Mouse (Mus musculus): ENCODE measurements around the gene Ccdc62. TPM values are rescaled to one million over a fixed set of nuclear protein-coding genes. Genes with fewer than 3 reads are reported as not detected.

The Ccdc62 gene
- total and polyA plus RNA-seq, 2 experiments from 2014 or later, result 3.7 TPM

GRCm38 (mm10) chr5:123957213-123957612 is 26.7 kb downstream of the Ccdc62 start:
- H3K4me2 ChIP-seq (ENCODE audit: low read depth), result no peak overlapping the region
- H3K4me3 ChIP-seq (ENCODE audit: low read depth, low read length), result no peak overlapping the region
- ATAC-seq, result no peak
- no peaks in the 10 kb centered on the region for H3K9me3 ChIP-seq (ENCODE audit: low read length)
- no peaks in the 10 kb centered on the region for H3K4me1 ChIP-seq (ENCODE audit: insufficient read depth)
- no peak for TF ChIP-seq CTCF (IDR thresholded peaks at IDR 0.05; ENCODE audit: low read depth)
- H3K27me3 ChIP-seq (ENCODE audit: insufficient read depth, low read length), result no peaks in the 10 kb centered on the region
- DNase-seq, result no peak
- H3K27ac ChIP-seq (ENCODE audit: low read depth, low read length), result no peak overlapping the region
- H3K36me3 ChIP-seq (ENCODE audit: insufficient read depth), result no peaks in the 10 kb centered on the region
- 78% methylated on average over 8 of the region's 8 CpGs for WGBS
- H3K9ac ChIP-seq, result no peak overlapping the region

DNA sequence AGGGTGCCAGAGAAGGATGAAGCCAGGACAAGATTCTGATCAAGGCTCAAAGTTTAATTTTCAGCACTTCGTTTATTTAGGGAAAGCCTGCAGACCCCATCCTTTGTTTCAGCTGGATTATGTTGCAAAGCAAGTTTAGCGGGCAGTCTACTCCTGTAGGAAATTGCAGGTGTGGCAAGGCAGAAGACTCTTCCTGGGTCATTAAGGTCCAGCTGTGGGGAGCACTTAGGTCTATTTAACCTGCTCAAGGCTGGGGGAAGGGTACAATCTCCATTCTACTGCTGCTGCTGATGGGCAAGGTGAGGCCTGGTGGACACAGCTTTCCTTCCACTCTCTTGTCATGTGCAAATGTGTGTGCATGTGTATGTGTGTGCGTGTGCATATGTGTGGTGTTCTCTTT is 28.5 kb downstream of the Ccdc62 start:
- Histone ChIP-seq H3K4me2 (ENCODE audit: low read depth) (no peak overlapping the region), H3K4me3 (ENCODE audit: low read depth, low read length) (no peak overlapping the region), H3K9ac (no peak overlapping the region), H3K27me3 (ENCODE audit: insufficient read depth, low read length) (no peaks in the 10 kb centered on the region), H3K9me3 (ENCODE audit: low read length) (no peaks in the 10 kb centered on the region), H3K4me1 (ENCODE audit: insufficient read depth) (no peaks in the 10 kb centered on the region), H3K36me3 (ENCODE audit: insufficient read depth) (no peaks in the 10 kb centered on the region), H3K27ac (ENCODE audit: low read depth, low read length) (no peak overlapping the region)
- DNase-seq (no peak), ATAC-seq (no peak)
- no peak for TF ChIP-seq CTCF (IDR thresholded peaks at IDR 0.05; ENCODE audit: low read depth)
- WGBS, result 72% methylated on average over 3 of the region's 3 CpGs

DNA sequence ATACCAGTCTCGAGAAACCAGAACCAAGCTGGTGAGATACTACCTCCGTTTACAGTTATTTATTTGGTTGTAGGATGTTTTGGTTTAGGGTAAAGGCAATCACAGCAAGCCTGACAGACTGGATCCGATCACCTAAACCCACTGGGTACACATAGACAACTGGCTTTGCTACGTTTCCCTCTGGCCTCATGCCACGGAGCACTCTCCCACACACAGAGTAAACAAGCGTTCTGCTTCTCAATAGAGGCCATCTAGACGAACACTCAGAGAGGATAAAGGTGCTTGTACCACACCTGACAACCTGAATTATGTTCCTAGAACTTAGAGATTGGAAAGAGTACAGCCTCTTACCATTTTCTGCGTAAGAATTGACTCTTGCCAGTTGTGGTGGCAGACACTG is 29.6 kb downstream of the Ccdc62 start:
- no peak for TF ChIP-seq CTCF (IDR thresholded peaks at IDR 0.05; ENCODE audit: low read depth)
- Histone ChIP-seq H3K4me1 (ENCODE audit: insufficient read depth) (no peaks in the 10 kb centered on the region), H3K4me2 (ENCODE audit: low read depth) (no peak overlapping the region), H3K9me3 (ENCODE audit: low read length) (no peaks in the 10 kb centered on the region), H3K4me3 (ENCODE audit: low read depth, low read length) (no peak overlapping the region), H3K36me3 (ENCODE audit: insufficient read depth) (no peaks in the 10 kb centered on the region), H3K9ac (no peak overlapping the region), H3K27me3 (ENCODE audit: insufficient read depth, low read length) (no peaks in the 10 kb centered on the region), H3K27ac (ENCODE audit: low read depth, low read length) (no peak overlapping the region)
- DNase-seq (no peak), ATAC-seq (no peak)
- 74% methylated on average over 8 of the region's 8 CpGs for WGBS

GRCm38 (mm10) chr5:123961046-123961445 is 30.6 kb downstream of the Ccdc62 start:
- DNase-seq, result no peak
- 80% methylated on average over 12 of the region's 12 CpGs for WGBS
- H3K4me1 ChIP-seq (ENCODE audit: insufficient read depth), result no peaks in the 10 kb centered on the region
- no peak overlapping the region for H3K9ac ChIP-seq
- no peak overlapping the region for H3K4me3 ChIP-seq (ENCODE audit: low read depth, low read length)
- ATAC-seq, result no peak
- no peaks in the 10 kb centered on the region for H3K9me3 ChIP-seq (ENCODE audit: low read length)
- H3K36me3 ChIP-seq (ENCODE audit: insufficient read depth), result no peaks in the 10 kb centered on the region
- no peaks in the 10 kb centered on the region for H3K27me3 ChIP-seq (ENCODE audit: insufficient read depth, low read length)
- no peak overlapping the region for H3K27ac ChIP-seq (ENCODE audit: low read depth, low read length)
- no peak for TF ChIP-seq CTCF (IDR thresholded peaks at IDR 0.05; ENCODE audit: low read depth)
- no peak overlapping the region for H3K4me2 ChIP-seq (ENCODE audit: low read depth)

DNA sequence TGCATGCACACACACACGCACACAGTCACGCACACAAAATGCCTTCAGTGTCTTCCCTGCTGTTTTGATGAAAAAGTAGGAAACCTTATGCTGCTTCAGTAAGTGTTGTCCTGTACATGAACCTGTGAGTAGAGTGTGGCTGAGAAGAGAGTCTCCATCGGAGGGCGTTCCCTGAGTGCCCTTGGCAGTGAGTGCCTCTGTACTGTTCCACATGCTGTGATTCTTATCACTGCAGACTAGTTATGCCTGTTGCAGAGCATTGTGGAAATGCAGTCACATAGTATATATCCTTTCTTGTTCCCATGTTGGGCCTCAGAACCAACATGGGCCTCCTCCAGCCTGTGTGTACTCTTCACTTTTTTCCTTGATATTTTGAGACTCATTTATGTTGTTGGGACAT is 33.7 kb downstream of the Ccdc62 start:
- H3K4me1 ChIP-seq (ENCODE audit: insufficient read depth), result no peaks in the 10 kb centered on the region
- no peak overlapping the region for H3K27ac ChIP-seq (ENCODE audit: low read depth, low read length)
- ATAC-seq (no peak), DNase-seq (no peak)
- H3K9ac ChIP-seq, result no peak overlapping the region
- TF ChIP-seq CTCF (IDR thresholded peaks at IDR 0.05; ENCODE audit: low read depth), result no peak
- no peak overlapping the region for H3K4me3 ChIP-seq (ENCODE audit: low read depth, low read length)
- whole genome bisulfite sequencing, result over 99% methylated on average over 4 of the region's 4 CpGs
- no peak overlapping the region for H3K4me2 ChIP-seq (ENCODE audit: low read depth)
- H3K27me3 ChIP-seq (ENCODE audit: insufficient read depth, low read length), result no peaks in the 10 kb centered on the region
- no peaks in the 10 kb centered on the region for H3K36me3 ChIP-seq (ENCODE audit: insufficient read depth)
- no peaks in the 10 kb centered on the region for H3K9me3 ChIP-seq (ENCODE audit: low read length)

DNA sequence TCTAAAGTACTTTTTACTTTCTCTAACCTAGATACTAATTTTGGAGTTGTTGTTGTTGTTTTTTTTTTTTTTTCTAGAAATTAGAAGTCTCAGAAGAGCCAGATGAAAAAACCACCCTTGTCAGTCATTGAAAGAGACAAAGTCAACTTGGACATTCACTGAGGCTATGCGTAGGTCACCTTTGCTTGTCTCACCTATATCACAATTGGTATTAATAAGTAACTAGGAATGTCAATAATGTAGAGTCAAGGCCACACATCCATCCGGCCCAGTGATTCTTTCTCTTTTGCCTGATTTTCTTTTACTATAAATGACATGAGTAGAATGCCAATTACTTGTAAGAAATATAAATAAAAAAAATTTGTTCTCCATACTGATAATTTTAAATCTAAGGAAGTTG is 36.3 kb downstream of the Ccdc62 start:
- H3K9me3 ChIP-seq (ENCODE audit: low read length), result no peaks in the 10 kb centered on the region
- H3K9ac ChIP-seq, result no peak overlapping the region
- H3K27ac ChIP-seq (ENCODE audit: low read depth, low read length), result no peak overlapping the region
- H3K27me3 ChIP-seq (ENCODE audit: insufficient read depth, low read length), result no peaks in the 10 kb centered on the region
- ATAC-seq (no peak), DNase-seq (no peak)
- no peaks in the 10 kb centered on the region for H3K4me1 ChIP-seq (ENCODE audit: insufficient read depth)
- 95% methylated on average over 2 of the region's 2 CpGs for WGBS
- no peak for TF ChIP-seq CTCF (IDR thresholded peaks at IDR 0.05; ENCODE audit: low read depth)
- H3K4me3 ChIP-seq (ENCODE audit: low read depth, low read length), result no peak overlapping the region
- no peak overlapping the region for H3K4me2 ChIP-seq (ENCODE audit: low read depth)
- H3K36me3 ChIP-seq (ENCODE audit: insufficient read depth), result no peaks in the 10 kb centered on the region

- WGBS, result 82% methylated on average over 5 of the region's 5 CpGs
- no peak for TF ChIP-seq CTCF (IDR thresholded peaks at IDR 0.05; ENCODE audit: low read depth)
- no peak for ATAC-seq
Observed at GRCm38 (mm10) chr5:123968468-123968867, 38.0 kb downstream of the Ccdc62 start.

GRCm38 (mm10) chr5:123969216-123969615 is 38.7 kb downstream of the Ccdc62 start:
- Histone ChIP-seq H3K9ac (no peak overlapping the region), H3K9me3 (ENCODE audit: low read length) (no peaks in the 10 kb centered on the region), H3K36me3 (ENCODE audit: insufficient read depth) (no peaks in the 10 kb centered on the region), H3K27ac (ENCODE audit: low read depth, low read length) (no peak overlapping the region), H3K4me1 (ENCODE audit: insufficient read depth) (no peaks in the 10 kb centered on the region), H3K4me3 (ENCODE audit: low read depth, low read length) (no peak overlapping the region), H3K4me2 (ENCODE audit: low read depth) (no peak overlapping the region), H3K27me3 (ENCODE audit: insufficient read depth, low read length) (no peaks in the 10 kb centered on the region)
- no peak for TF ChIP-seq CTCF (IDR thresholded peaks at IDR 0.05; ENCODE audit: low read depth)
- WGBS, result 49% methylated on average over 8 of the region's 8 CpGs
- no peak for DNase-seq
- no peak for ATAC-seq

More at GRCm38 (mm10) chr5:123968468-123968867, 38.0 kb downstream of the Ccdc62 start:
- H3K9me3 ChIP-seq (ENCODE audit: low read length), result no peaks in the 10 kb centered on the region
- no peaks in the 10 kb centered on the region for H3K27me3 ChIP-seq (ENCODE audit: insufficient read depth, low read length)
- no peaks in the 10 kb centered on the region for H3K36me3 ChIP-seq (ENCODE audit: insufficient read depth)
- no peak overlapping the region for H3K27ac ChIP-seq (ENCODE audit: low read depth, low read length)
- no peaks in the 10 kb centered on the region for H3K4me1 ChIP-seq (ENCODE audit: insufficient read depth)
- H3K4me2 ChIP-seq (ENCODE audit: low read depth), result no peak overlapping the region
- DNase-seq, result no peak
- H3K9ac ChIP-seq, result no peak overlapping the region
- H3K4me3 ChIP-seq (ENCODE audit: low read depth, low read length), result no peak overlapping the region

Measured in forebrain, postnatal 0 days (tissue).